Mouse (Mus musculus): ENCODE measurements around the gene Abhd17c.

Abhd17c gene

GRCm38 (mm10) chr7:84077257-84078013, 74.3 kb downstream of the Abhd17c start:
- DNase-seq (ENCODE audit: low spot score in 2 of 2) = no peak

DNA sequence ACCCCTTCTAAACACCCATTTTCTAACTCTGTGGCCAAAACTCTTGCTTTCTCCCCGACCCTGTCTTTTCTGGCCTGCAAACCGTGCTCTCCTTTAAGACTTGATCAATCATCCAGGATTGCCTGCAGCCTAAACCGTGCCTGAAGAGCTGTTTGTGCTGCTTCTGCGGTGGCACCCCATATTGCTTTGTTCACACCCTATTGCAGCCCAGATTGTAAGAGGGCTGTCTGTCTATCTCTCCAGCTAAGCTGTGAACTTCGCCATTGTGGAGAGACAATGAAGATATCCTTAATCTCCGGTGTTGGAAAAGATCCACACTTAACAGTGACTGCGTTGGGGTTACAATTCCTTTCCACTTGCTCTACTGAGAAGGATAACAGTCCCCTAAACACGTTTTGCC, 77.4 kb downstream of the Abhd17c start:
- no peak for DNase-seq (ENCODE audit: low spot score in 2 of 2)

GRCm38 (mm10) chr7:84073856-84074255, 77.8 kb downstream of the Abhd17c start:
- DNase-seq (ENCODE audit: low spot score in 2 of 2) = no peak

DNA sequence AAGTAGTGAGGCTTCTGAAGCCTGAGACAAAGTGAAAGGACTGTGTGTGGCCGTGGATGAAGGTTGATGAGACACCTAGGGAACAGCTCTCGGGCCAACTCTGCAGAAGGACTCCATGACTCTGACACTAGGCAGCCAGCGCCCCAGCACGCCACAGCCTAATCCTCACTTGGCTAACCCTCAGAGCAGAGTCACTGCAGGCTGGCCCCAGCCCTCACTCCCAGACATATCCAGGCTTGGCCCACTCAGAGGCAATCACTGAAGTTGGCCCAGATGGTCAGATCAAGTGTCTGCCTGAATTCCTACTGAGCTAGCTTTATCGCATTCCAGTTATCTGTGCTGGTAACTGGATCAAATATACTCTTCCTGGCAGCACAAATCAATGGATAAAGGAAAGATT, 82.8 kb downstream of the Abhd17c start:
- DNase-seq (ENCODE audit: low spot score in 2 of 2) = no peak

GRCm38 (mm10) chr7:84059799-84060198, 91.9 kb downstream of the Abhd17c start:
- DNase-seq (ENCODE audit: low spot score in 2 of 2) = no peak

Data from right cerebral cortex, adult 2 months (tissue).